Mouse (Mus musculus): ENCODE data around the gene Fahd1. TPM values are rescaled to one million over a fixed set of nuclear protein-coding genes. Genes with fewer than 3 reads are reported as not detected.

Gene Fahd1
- total and polyA plus RNA-seq, 2 experiments from 2014 or later, result 60.1 to 86.4 TPM

- Histone ChIP-seq H3K27ac (ENCODE audit: low read depth) (no peak overlapping the region), H3K9me3 (replicated peaks; ENCODE audit: control insufficient read depth, low read length) (no peaks in the 10 kb centered on the region), H3K36me3 (replicated peaks; ENCODE audit: control insufficient read depth, insufficient read depth, low read length) (peaks cover 40% of the 10 kb centered on the region), H3K4me1 (ENCODE audit: control insufficient read depth, insufficient read depth) (peaks cover 21% of the 10 kb centered on the region; the same call in 1 of the 2 replicates), H3K4me2 (ENCODE audit: low read depth, low read length) (no peak overlapping the region), H3K4me3 (ENCODE audit: low read depth, low read length) (no peak overlapping the region), H3K9ac (replicated peaks; ENCODE audit: low read depth, low read length) (no peak overlapping the region), H3K27me3 (ENCODE audit: control insufficient read depth, insufficient read depth, low read length) (no peaks in the 10 kb centered on the region)
- DNase-seq (ENCODE audit: low spot score), result no peak
- TF ChIP-seq CTCF (IDR thresholded peaks at IDR 0.05; ENCODE audit: low read depth) (no peak), EP300 (IDR thresholded peaks at IDR 0.05; ENCODE audit: low read depth) (no peak)
- ATAC-seq (ENCODE audit: insufficient read depth, low read depth), result no peak
- WGBS, result 90% methylated on average over 2 of the region's 2 CpGs
Observed at GRCm38 (mm10) chr17:24893276-24893675, 43.1 kb upstream of the Fahd1 start.

GRCm38 (mm10) chr17:24892785-24893184 is 42.6 kb upstream of the Fahd1 start:
- peaks cover 35% of the 10 kb centered on the region for H3K36me3 ChIP-seq (replicated peaks; ENCODE audit: control insufficient read depth, insufficient read depth, low read length)
- TF ChIP-seq EP300 (IDR thresholded peaks at IDR 0.05; ENCODE audit: low read depth), result no peak
- TF ChIP-seq CTCF (IDR thresholded peaks at IDR 0.05; ENCODE audit: low read depth), result no peak
- no peak overlapping the region for H3K4me3 ChIP-seq (ENCODE audit: low read depth, low read length)

GRCm38 (mm10) chr17:24891321-24891720 is 41.2 kb upstream of the Fahd1 start:
- 78% methylated on average over 12 of the region's 13 CpGs for WGBS
- no peak overlapping the region for H3K9ac ChIP-seq (replicated peaks; ENCODE audit: low read depth, low read length)
- H3K4me2 ChIP-seq (ENCODE audit: low read depth, low read length), result no peak overlapping the region
- H3K9me3 ChIP-seq (replicated peaks; ENCODE audit: control insufficient read depth, low read length), result no peaks in the 10 kb centered on the region
- H3K4me1 ChIP-seq (ENCODE audit: control insufficient read depth, insufficient read depth), result peaks cover 24% of the 10 kb centered on the region
- no peak overlapping the region for H3K4me3 ChIP-seq (ENCODE audit: low read depth, low read length)
- DNase-seq (ENCODE audit: low spot score) (no peak), ATAC-seq (ENCODE audit: insufficient read depth, low read depth) (no peak)
- TF ChIP-seq CTCF (IDR thresholded peaks at IDR 0.05; ENCODE audit: low read depth) (no peak), EP300 (IDR thresholded peaks at IDR 0.05; ENCODE audit: low read depth) (no peak)
- H3K36me3 ChIP-seq (replicated peaks; ENCODE audit: control insufficient read depth, insufficient read depth, low read length), result peaks cover 35% of the 10 kb centered on the region
- no peak overlapping the region for H3K27ac ChIP-seq (ENCODE audit: low read depth)
- H3K27me3 ChIP-seq (ENCODE audit: control insufficient read depth, insufficient read depth, low read length), result no peaks in the 10 kb centered on the region

More at GRCm38 (mm10) chr17:24892785-24893184, 42.6 kb upstream of the Fahd1 start:
- Histone ChIP-seq H3K9me3 (replicated peaks; ENCODE audit: control insufficient read depth, low read length) (no peaks in the 10 kb centered on the region), H3K27me3 (ENCODE audit: control insufficient read depth, insufficient read depth, low read length) (no peaks in the 10 kb centered on the region), H3K27ac (ENCODE audit: low read depth) (no peak overlapping the region), H3K4me2 (ENCODE audit: low read depth, low read length) (no peak overlapping the region), H3K4me1 (ENCODE audit: control insufficient read depth, insufficient read depth) (peaks cover 26% of the 10 kb centered on the region), H3K9ac (replicated peaks; ENCODE audit: low read depth, low read length) (no peak overlapping the region)
- DNase-seq (ENCODE audit: low spot score) (no peak), ATAC-seq (ENCODE audit: insufficient read depth, low read depth) (no peak)
- WGBS, result 86% methylated on average over 12 of the region's 12 CpGs

GRCm38 (mm10) chr17:24890151-24891092 is 40.3 kb upstream of the Fahd1 start:
- peaks cover 21% of the 10 kb centered on the region for H3K4me1 ChIP-seq (ENCODE audit: control insufficient read depth, insufficient read depth)
- no peak overlapping the region for H3K27ac ChIP-seq (ENCODE audit: low read depth)
- H3K9me3 ChIP-seq (replicated peaks; ENCODE audit: control insufficient read depth, low read length), result no peaks in the 10 kb centered on the region
- H3K27me3 ChIP-seq (ENCODE audit: control insufficient read depth, insufficient read depth, low read length), result no peaks in the 10 kb centered on the region
- no peak overlapping the region for H3K4me3 ChIP-seq (ENCODE audit: low read depth, low read length)
- no peak overlapping the region for H3K4me2 ChIP-seq (ENCODE audit: low read depth, low read length)
- H3K36me3 ChIP-seq (replicated peaks; ENCODE audit: control insufficient read depth, insufficient read depth, low read length), result peaks cover 35% of the 10 kb centered on the region
- ATAC-seq (ENCODE audit: insufficient read depth, low read depth), result no peak
- no peak for DNase-seq (ENCODE audit: low spot score)
- TF ChIP-seq CTCF (IDR thresholded peaks at IDR 0.05; ENCODE audit: low read depth) (no peak), EP300 (IDR thresholded peaks at IDR 0.05; ENCODE audit: low read depth) (no peak)
- 86% methylated on average over 19 of the region's 19 CpGs for WGBS
- H3K9ac ChIP-seq (replicated peaks; ENCODE audit: low read depth, low read length), result no peak overlapping the region

- ATAC-seq (ENCODE audit: insufficient read depth, low read depth) (no peak), DNase-seq (ENCODE audit: low spot score) (no peak)
- Histone ChIP-seq H3K9me3 (replicated peaks; ENCODE audit: control insufficient read depth, low read length) (no peaks in the 10 kb centered on the region), H3K27ac (ENCODE audit: low read depth) (no peak overlapping the region), H3K4me1 (ENCODE audit: control insufficient read depth, insufficient read depth) (peaks cover 17% of the 10 kb centered on the region), H3K4me3 (ENCODE audit: low read depth, low read length) (no peak overlapping the region), H3K27me3 (ENCODE audit: control insufficient read depth, insufficient read depth, low read length) (no peaks in the 10 kb centered on the region), H3K36me3 (replicated peaks; ENCODE audit: control insufficient read depth, insufficient read depth, low read length) (peaks cover 35% of the 10 kb centered on the region), H3K9ac (replicated peaks; ENCODE audit: low read depth, low read length) (no peak overlapping the region), H3K4me2 (ENCODE audit: low read depth, low read length) (no peak overlapping the region)
- TF ChIP-seq CTCF (IDR thresholded peaks at IDR 0.05; ENCODE audit: low read depth) (no peak), EP300 (IDR thresholded peaks at IDR 0.05; ENCODE audit: low read depth) (no peak)
- 82% methylated on average over 3 of the region's 3 CpGs for WGBS
Observed at GRCm38 (mm10) chr17:24888862-24889261, 38.7 kb upstream of the Fahd1 start.
